Mouse (Mus musculus): ENCODE data around the gene Gria1. TPM values are rescaled to one million over a fixed set of nuclear protein-coding genes. Genes with fewer than 3 reads are reported as not detected.

Gene Gria1
- polyA plus RNA-seq, 1 experiment from 2014 or later: 2.5 TPM

DNA sequence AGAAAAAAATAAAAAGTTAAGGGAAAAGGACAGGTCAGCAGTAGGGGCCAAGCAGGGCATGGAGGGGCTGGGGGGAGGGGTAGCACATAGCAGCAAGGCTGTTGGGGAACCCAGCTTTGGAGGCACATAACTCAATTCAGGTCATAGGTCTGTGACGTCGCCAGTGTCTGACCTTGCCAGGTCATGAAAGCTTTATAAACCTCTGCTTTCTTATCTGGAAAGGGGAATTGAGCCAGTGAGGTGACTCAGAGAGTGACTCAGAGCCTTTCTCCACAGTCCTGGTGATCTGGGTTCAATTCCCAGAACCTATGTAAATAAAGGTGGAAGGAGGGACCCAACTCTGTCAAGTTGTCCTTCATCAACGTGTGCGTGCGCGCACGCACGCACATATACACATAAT, 286.2 kb downstream of the Gria1 start:
- ATAC-seq (ENCODE audit: low read depth) (no peak), DNase-seq (ENCODE audit: low spot score) (no peak)
- no peaks in the 10 kb centered on the region for H3K36me3 ChIP-seq (ENCODE audit: control insufficient read depth, insufficient read depth, low read length)
- H3K9me3 ChIP-seq (ENCODE audit: control insufficient read depth, low read length): no peaks in the 10 kb centered on the region
- 86% methylated on average over 8 of the region's 8 CpGs for whole genome bisulfite sequencing
- H3K27me3 ChIP-seq (replicated peaks; ENCODE audit: control insufficient read depth, insufficient read depth, low read length): no peaks in the 10 kb centered on the region
- no peak overlapping the region for H3K27ac ChIP-seq (replicated peaks; ENCODE audit: low read depth, low read length)
- no peaks in the 10 kb centered on the region for H3K4me1 ChIP-seq (ENCODE audit: control insufficient read depth, insufficient read depth, low read length)
- no peak overlapping the region for H3K4me2 ChIP-seq (ENCODE audit: low read depth, low read length)
- no peak overlapping the region for H3K4me3 ChIP-seq (ENCODE audit: low read depth, low read length)
- no peak overlapping the region for H3K9ac ChIP-seq (ENCODE audit: low read depth, low read length)

GRCm38 (mm10) chr11:57298263-57298662, 287.1 kb downstream of the Gria1 start:
- Histone ChIP-seq H3K27me3 (replicated peaks; ENCODE audit: control insufficient read depth, insufficient read depth, low read length) (no peaks in the 10 kb centered on the region), H3K4me2 (ENCODE audit: low read depth, low read length) (no peak overlapping the region), H3K36me3 (ENCODE audit: control insufficient read depth, insufficient read depth, low read length) (no peaks in the 10 kb centered on the region), H3K4me1 (ENCODE audit: control insufficient read depth, insufficient read depth, low read length) (no peaks in the 10 kb centered on the region), H3K27ac (replicated peaks; ENCODE audit: low read depth, low read length) (no peak overlapping the region), H3K4me3 (ENCODE audit: low read depth, low read length) (no peak overlapping the region), H3K9me3 (ENCODE audit: control insufficient read depth, low read length) (no peaks in the 10 kb centered on the region), H3K9ac (ENCODE audit: low read depth, low read length) (no peak overlapping the region)
- ATAC-seq (ENCODE audit: low read depth) (peak; percentile 18; the same call in 1 of the 2 replicates), DNase-seq (ENCODE audit: low spot score) (peak; percentile 11)
- WGBS: 43% methylated on average over 2 of the region's 2 CpGs

GRCm38 (mm10) chr11:57298665-57299064, 287.5 kb downstream of the Gria1 start:
- H3K9me3 ChIP-seq (ENCODE audit: control insufficient read depth, low read length): no peaks in the 10 kb centered on the region
- DNase-seq (ENCODE audit: low spot score) (no peak), ATAC-seq (ENCODE audit: low read depth) (no peak)
- no peak overlapping the region for H3K9ac ChIP-seq (ENCODE audit: low read depth, low read length)
- no peaks in the 10 kb centered on the region for H3K36me3 ChIP-seq (ENCODE audit: control insufficient read depth, insufficient read depth, low read length)
- H3K4me3 ChIP-seq (ENCODE audit: low read depth, low read length): no peak overlapping the region
- H3K4me2 ChIP-seq (ENCODE audit: low read depth, low read length): no peak overlapping the region
- no peak overlapping the region for H3K27ac ChIP-seq (replicated peaks; ENCODE audit: low read depth, low read length)
- no peaks in the 10 kb centered on the region for H3K4me1 ChIP-seq (ENCODE audit: control insufficient read depth, insufficient read depth, low read length)
- H3K27me3 ChIP-seq (replicated peaks; ENCODE audit: control insufficient read depth, insufficient read depth, low read length): no peaks in the 10 kb centered on the region

- H3K9me3 ChIP-seq (ENCODE audit: control insufficient read depth, low read length): no peaks in the 10 kb centered on the region
- H3K4me3 ChIP-seq (ENCODE audit: low read depth, low read length): no peak overlapping the region
- H3K27me3 ChIP-seq (replicated peaks; ENCODE audit: control insufficient read depth, insufficient read depth, low read length): no peaks in the 10 kb centered on the region
- WGBS: 100% methylated on average over 1 of the region's 1 CpGs
- H3K36me3 ChIP-seq (ENCODE audit: control insufficient read depth, insufficient read depth, low read length): no peaks in the 10 kb centered on the region
- DNase-seq (ENCODE audit: low spot score) (no peak), ATAC-seq (ENCODE audit: low read depth) (no peak)
- no peak overlapping the region for H3K4me2 ChIP-seq (ENCODE audit: low read depth, low read length)
- H3K4me1 ChIP-seq (ENCODE audit: control insufficient read depth, insufficient read depth, low read length): no peaks in the 10 kb centered on the region
- H3K27ac ChIP-seq (replicated peaks; ENCODE audit: low read depth, low read length): no peak overlapping the region
- no peak overlapping the region for H3K9ac ChIP-seq (ENCODE audit: low read depth, low read length)
Measured at GRCm38 (mm10) chr11:57303602-57304001, 292.4 kb downstream of the Gria1 start.

GRCm38 (mm10) chr11:57306116-57306515, 294.9 kb downstream of the Gria1 start:
- 79% methylated on average over 2 of the region's 2 CpGs for WGBS
- Histone ChIP-seq H3K9ac (ENCODE audit: low read depth, low read length) (no peak overlapping the region), H3K4me3 (ENCODE audit: low read depth, low read length) (no peak overlapping the region), H3K4me1 (ENCODE audit: control insufficient read depth, insufficient read depth, low read length) (no peaks in the 10 kb centered on the region), H3K27me3 (replicated peaks; ENCODE audit: control insufficient read depth, insufficient read depth, low read length) (no peaks in the 10 kb centered on the region), H3K4me2 (ENCODE audit: low read depth, low read length) (no peak overlapping the region), H3K36me3 (ENCODE audit: control insufficient read depth, insufficient read depth, low read length) (no peaks in the 10 kb centered on the region), H3K9me3 (ENCODE audit: control insufficient read depth, low read length) (no peaks in the 10 kb centered on the region), H3K27ac (replicated peaks; ENCODE audit: low read depth, low read length) (no peak overlapping the region)
- ATAC-seq (ENCODE audit: low read depth): no peak
- no peak for DNase-seq (ENCODE audit: low spot score)

- H3K9ac ChIP-seq (ENCODE audit: low read depth, low read length): no peak overlapping the region
- H3K27me3 ChIP-seq (replicated peaks; ENCODE audit: control insufficient read depth, insufficient read depth, low read length): no peaks in the 10 kb centered on the region
- H3K36me3 ChIP-seq (ENCODE audit: control insufficient read depth, insufficient read depth, low read length): no peaks in the 10 kb centered on the region
- no peaks in the 10 kb centered on the region for H3K9me3 ChIP-seq (ENCODE audit: control insufficient read depth, low read length)
- no peak for DNase-seq (ENCODE audit: low spot score)
- H3K27ac ChIP-seq (replicated peaks; ENCODE audit: low read depth, low read length): no peak overlapping the region
- H3K4me2 ChIP-seq (ENCODE audit: low read depth, low read length): no peak overlapping the region
- WGBS: 88% methylated on average over 1 of the region's 1 CpGs
- H3K4me3 ChIP-seq (ENCODE audit: low read depth, low read length): no peak overlapping the region
- H3K4me1 ChIP-seq (ENCODE audit: control insufficient read depth, insufficient read depth, low read length): no peaks in the 10 kb centered on the region
- no peak for ATAC-seq (ENCODE audit: low read depth)
Measured at GRCm38 (mm10) chr11:57306892-57307291, 295.7 kb downstream of the Gria1 start.

- no peak overlapping the region for H3K4me3 ChIP-seq (ENCODE audit: low read depth, low read length)
- no peaks in the 10 kb centered on the region for H3K9me3 ChIP-seq (ENCODE audit: control insufficient read depth, low read length)
- no peak for DNase-seq (ENCODE audit: low spot score)
- no peaks in the 10 kb centered on the region for H3K27me3 ChIP-seq (replicated peaks; ENCODE audit: control insufficient read depth, insufficient read depth, low read length)
- no peak overlapping the region for H3K9ac ChIP-seq (ENCODE audit: low read depth, low read length)
- no peak overlapping the region for H3K4me2 ChIP-seq (ENCODE audit: low read depth, low read length)
- WGBS: 63% methylated on average over 3 of the region's 3 CpGs
- no peak overlapping the region for H3K27ac ChIP-seq (replicated peaks; ENCODE audit: low read depth, low read length)
- no peaks in the 10 kb centered on the region for H3K4me1 ChIP-seq (ENCODE audit: control insufficient read depth, insufficient read depth, low read length)
- no peaks in the 10 kb centered on the region for H3K36me3 ChIP-seq (ENCODE audit: control insufficient read depth, insufficient read depth, low read length)
- ATAC-seq (ENCODE audit: low read depth): no peak
Measured at GRCm38 (mm10) chr11:57317063-57317462, 305.9 kb downstream of the Gria1 start.

DNA sequence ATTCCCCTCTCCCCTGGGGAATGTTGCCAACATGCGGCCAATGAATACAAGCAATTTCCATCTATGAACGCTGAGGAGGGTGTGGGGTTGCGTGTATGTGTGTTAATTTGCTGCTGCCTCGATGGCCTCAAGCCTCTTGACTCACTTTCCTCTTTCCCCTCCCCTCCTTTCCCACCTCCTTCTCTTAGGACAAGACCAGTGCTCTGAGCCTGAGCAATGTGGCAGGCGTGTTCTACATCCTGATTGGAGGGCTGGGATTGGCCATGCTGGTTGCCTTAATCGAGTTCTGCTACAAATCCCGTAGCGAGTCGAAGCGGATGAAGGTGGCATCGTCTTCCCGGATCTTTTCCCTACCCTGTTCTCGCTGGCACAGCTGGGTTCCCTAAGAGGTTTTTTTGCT, 306.3 kb downstream of the Gria1 start:
- DNase-seq (ENCODE audit: low spot score): no peak
- Histone ChIP-seq H3K9me3 (ENCODE audit: control insufficient read depth, low read length) (no peaks in the 10 kb centered on the region), H3K27me3 (replicated peaks; ENCODE audit: control insufficient read depth, insufficient read depth, low read length) (no peaks in the 10 kb centered on the region), H3K9ac (ENCODE audit: low read depth, low read length) (no peak overlapping the region), H3K36me3 (ENCODE audit: control insufficient read depth, insufficient read depth, low read length) (no peaks in the 10 kb centered on the region), H3K4me1 (ENCODE audit: control insufficient read depth, insufficient read depth, low read length) (no peaks in the 10 kb centered on the region), H3K4me3 (ENCODE audit: low read depth, low read length) (no peak overlapping the region), H3K27ac (replicated peaks; ENCODE audit: low read depth, low read length) (no peak overlapping the region), H3K4me2 (ENCODE audit: low read depth, low read length) (no peak overlapping the region)
- WGBS: 80% methylated on average over 13 of the region's 13 CpGs
- ATAC-seq (ENCODE audit: low read depth): no peak

DNA sequence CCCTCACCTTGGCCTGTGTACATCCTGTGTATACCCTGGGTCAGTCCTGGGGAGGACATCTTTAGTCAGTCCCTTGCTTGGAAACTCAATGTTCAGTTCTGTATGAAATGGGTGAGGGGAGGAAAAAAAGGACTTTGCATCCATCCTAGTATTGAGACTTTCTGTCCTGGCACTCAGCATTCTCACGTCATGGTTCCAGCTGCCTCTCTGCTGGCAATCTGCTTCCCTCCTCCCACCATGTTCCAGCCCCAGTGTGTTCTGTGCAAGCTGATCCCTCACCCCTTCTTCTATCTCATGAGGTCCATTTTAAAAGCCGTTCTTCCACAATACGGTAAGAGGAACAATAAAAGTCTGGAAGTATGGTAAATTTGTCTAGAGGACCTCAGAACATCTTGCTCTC, 308.2 kb downstream of the Gria1 start:
- no peak for DNase-seq (ENCODE audit: low spot score)

More for the DNA sequence above, 308.2 kb downstream of the Gria1 start:
- Histone ChIP-seq H3K27me3 (replicated peaks; ENCODE audit: control insufficient read depth, insufficient read depth, low read length) (no peaks in the 10 kb centered on the region), H3K9ac (ENCODE audit: low read depth, low read length) (no peak overlapping the region), H3K27ac (replicated peaks; ENCODE audit: low read depth, low read length) (no peak overlapping the region), H3K4me3 (ENCODE audit: low read depth, low read length) (no peak overlapping the region), H3K9me3 (ENCODE audit: control insufficient read depth, low read length) (no peaks in the 10 kb centered on the region), H3K4me1 (ENCODE audit: control insufficient read depth, insufficient read depth, low read length) (no peaks in the 10 kb centered on the region), H3K36me3 (ENCODE audit: control insufficient read depth, insufficient read depth, low read length) (no peaks in the 10 kb centered on the region), H3K4me2 (ENCODE audit: low read depth, low read length) (no peak overlapping the region)
- WGBS: 86% methylated on average over 3 of the region's 3 CpGs
- no peak for ATAC-seq (ENCODE audit: low read depth)

Measured in embryonic facial prominence, embryonic 14.5 days (tissue).